Mouse (Mus musculus) midbrain, embryonic 14.5 days (tissue): Measurements from ENCODE around the gene Vmn1r54. TPM values are rescaled to one million over a fixed set of nuclear protein-coding genes. Genes with fewer than 3 reads are reported as not detected.

ENCODE experiments used
- ATAC-seq: fragments of 200-750 bp; cut with Nextera tagmentation; 2 replicates; pipeline ENCODE4 v1.8.0; 2017; ENCODE audit warnings: moderate number of reproducible peaks, moderate library complexity; ENCODE audit not compliant: low FRiP score, low TSS enrichment
- DNase-seq: peaks from one replicate; pipeline ENCODE4 v3.0.0-alpha.2; 2015
- H3K27ac ChIP-seq: fragments of 300-500 bp; sonication (generic); replicated peaks from 2 replicates; pipeline ENCODE4 v1.5.1; 2014; ENCODE audit warnings: mild to moderate bottlenecking, low read depth, low read length, moderate library complexity
- H3K27me3 ChIP-seq: fragments of 300-500 bp; sonication (generic); 2 replicates; pipeline ENCODE4 v1.6.1; 2014; ENCODE audit warnings: low read length, control low read depth, mixed read lengths; ENCODE audit not compliant: control insufficient read depth, insufficient read depth
- H3K36me3 ChIP-seq: fragments of 300-500 bp; sonication (generic); 2 replicates; pipeline ENCODE4 v1.6.1; 2014; ENCODE audit warnings: low read length, control low read depth; ENCODE audit not compliant: control insufficient read depth, insufficient read depth
- H3K4me1 ChIP-seq: fragments of 300-500 bp; sonication (generic); 2 replicates; pipeline ENCODE4 v1.6.1; 2014; ENCODE audit warnings: mild to moderate bottlenecking, antibody characterized with exemption, low read length, control low read depth; ENCODE audit not compliant: control insufficient read depth, insufficient read depth
- H3K4me2 ChIP-seq: fragments of 300-500 bp; sonication (generic); 2 replicates; pipeline ENCODE4 v1.6.1; 2014; ENCODE audit warnings: mild to moderate bottlenecking, low read length, moderate library complexity
- H3K4me3 ChIP-seq: fragments of 300-500 bp; sonication (generic); replicated peaks from 2 replicates; pipeline ENCODE4 v1.5.1; 2014; ENCODE audit warnings: low read depth, low read length
- H3K9ac ChIP-seq: fragments of 300-500 bp; sonication (generic); replicated peaks from 2 replicates; pipeline ENCODE4 v1.6.1; 2014; ENCODE audit warnings: mild to moderate bottlenecking, low read length, moderate library complexity
- H3K9me3 ChIP-seq: fragments of 300-500 bp; sonication (generic); 2 replicates; pipeline ENCODE4 v1.6.1; 2016; ENCODE audit warnings: low read length, control low read depth, mixed read lengths; ENCODE audit not compliant: control insufficient read depth
- WGBS: fragments of 180-500 bp; shearing (Covaris S2); extraction: QIAGEN DNeasy Blood & Tissue Kit; methylation state at CpG from one replicate; pipeline ENCODE4 v1.1.7; 2014; 5-methylcytosine and 5-hydroxymethylcytosine counted together
- polyA plus RNA-seq: library from polyadenylated mRNA; unstranded; fragments of >200 nt; fragmentation: Nextera tagmentation; extraction: Ambion mirVana; gene quantifications from 2 replicates; pipeline ENCODE4 v1.2.1, GENCODE M21; 2014

Vmn1r54 gene
- polyA plus RNA-seq, 1 experiment from 2014 or later, result not detected

GRCm38 (mm10) chr6:90308839-90309778 is 63.0 kb downstream of the Vmn1r54 start:
- 88% methylated on average over 87 of the region's 87 CpGs for WGBS
- Histone ChIP-seq H3K4me2 (no peak overlapping the region), H3K4me1 (no peaks in the 10 kb centered on the region), H3K9me3 (peaks cover 10% of the 10 kb centered on the region; the same call in 1 of the 2 replicates), H3K27me3 (no peaks in the 10 kb centered on the region), H3K4me3 (no peak overlapping the region), H3K27ac (no peak overlapping the region), H3K36me3 (no peaks in the 10 kb centered on the region), H3K9ac (no peak overlapping the region)
- no peak for DNase-seq
- ATAC-seq, result no peak; the same call in 1 of the 2 replicates

GRCm38 (mm10) chr6:90315961-90316360 is 69.9 kb downstream of the Vmn1r54 start:
- Histone ChIP-seq H3K4me3 (no peak overlapping the region), H3K36me3 (no peaks in the 10 kb centered on the region), H3K9me3 (no peaks in the 10 kb centered on the region), H3K9ac (no peak overlapping the region), H3K4me2 (no peak overlapping the region), H3K27me3 (no peaks in the 10 kb centered on the region), H3K27ac (no peak overlapping the region), H3K4me1 (no peaks in the 10 kb centered on the region)
- 90% methylated on average over 5 of the region's 5 CpGs for WGBS
- DNase-seq (no peak), ATAC-seq (no peak)

- Histone ChIP-seq H3K9ac (no peak overlapping the region), H3K4me3 (no peak overlapping the region), H3K4me2 (no peak overlapping the region), H3K36me3 (no peaks in the 10 kb centered on the region), H3K4me1 (no peaks in the 10 kb centered on the region), H3K27ac (no peak overlapping the region), H3K9me3 (no peaks in the 10 kb centered on the region), H3K27me3 (no peaks in the 10 kb centered on the region)
- 75% methylated on average over 2 of the region's 2 CpGs for WGBS
- DNase-seq (no peak), ATAC-seq (no peak)
Measured at GRCm38 (mm10) chr6:90317510-90318258, 71.6 kb downstream of the Vmn1r54 start.

GRCm38 (mm10) chr6:90319019-90319418 is 72.9 kb downstream of the Vmn1r54 start:
- no peak for ATAC-seq
- Histone ChIP-seq H3K36me3 (no peaks in the 10 kb centered on the region), H3K4me1 (no peaks in the 10 kb centered on the region), H3K27ac (no peak overlapping the region), H3K9ac (no peak overlapping the region), H3K4me2 (no peak overlapping the region), H3K9me3 (no peaks in the 10 kb centered on the region), H3K27me3 (no peaks in the 10 kb centered on the region), H3K4me3 (no peak overlapping the region)
- WGBS, result 91% methylated on average over 2 of the region's 2 CpGs
- no peak for DNase-seq

GRCm38 (mm10) chr6:90319475-90320191 is 73.5 kb downstream of the Vmn1r54 start:
- H3K27me3 ChIP-seq, result no peaks in the 10 kb centered on the region
- no peak overlapping the region for H3K27ac ChIP-seq
- H3K4me3 ChIP-seq, result no peak overlapping the region
- H3K36me3 ChIP-seq, result no peaks in the 10 kb centered on the region
- H3K9ac ChIP-seq, result no peak overlapping the region
- DNase-seq (no peak), ATAC-seq (no peak)
- H3K4me1 ChIP-seq, result no peaks in the 10 kb centered on the region
- WGBS, result 85% methylated on average over 7 of the region's 7 CpGs
- H3K9me3 ChIP-seq, result no peaks in the 10 kb centered on the region
- no peak overlapping the region for H3K4me2 ChIP-seq

GRCm38 (mm10) chr6:90320429-90320828 is 74.3 kb downstream of the Vmn1r54 start:
- no peak overlapping the region for H3K4me2 ChIP-seq
- no peaks in the 10 kb centered on the region for H3K9me3 ChIP-seq
- H3K4me3 ChIP-seq, result no peak overlapping the region
- H3K36me3 ChIP-seq, result no peaks in the 10 kb centered on the region
- no peak overlapping the region for H3K27ac ChIP-seq
- H3K27me3 ChIP-seq, result no peaks in the 10 kb centered on the region
- H3K4me1 ChIP-seq, result no peaks in the 10 kb centered on the region
- DNase-seq (no peak), ATAC-seq (no peak)
- WGBS, result 86% methylated on average over 5 of the region's 5 CpGs
- no peak overlapping the region for H3K9ac ChIP-seq

Other genes starting within 250 kb of the Vmn1r54 start
- gene Vmn1r47, start 230.2 kb upstream of the Vmn1r54 start, polyA plus RNA-seq, result not detected in 2 replicates
- gene Vmn1r48, start 209.5 kb upstream of the Vmn1r54 start, polyA plus RNA-seq, result not detected in 2 replicates
- gene Vmn1r49, start 167.8 kb upstream of the Vmn1r54 start, polyA plus RNA-seq, result not detected in 2 replicates
- not detected in 2 replicates for gene Vmn1r50, start 144.9 kb upstream of the Vmn1r54 start, polyA plus RNA-seq
- 0.07 TPM in 1 of 2 replicates, not detected in the other for gene Vmn1r51, start 123.7 kb upstream of the Vmn1r54 start, polyA plus RNA-seq
- gene Vmn1r52, start 71.5 kb upstream of the Vmn1r54 start, polyA plus RNA-seq, result 0.09 TPM in 1 of 2 replicates, not detected in the other
- not detected in 2 replicates for gene V1ra8, start 43.5 kb upstream of the Vmn1r54 start, polyA plus RNA-seq
- not detected in 2 replicates for gene Vmn1r53, start 21.9 kb upstream of the Vmn1r54 start, polyA plus RNA-seq
- not detected in 2 replicates for gene BC048671, start 54.9 kb downstream of the Vmn1r54 start, polyA plus RNA-seq
- gene Chst13, start 78.9 kb downstream of the Vmn1r54 start, polyA plus RNA-seq, result 0.22 TPM in 1 of 2 replicates, not detected in the other
- not detected in 2 replicates for gene Uroc1, start 87.0 kb downstream of the Vmn1r54 start, polyA plus RNA-seq
- gene Zxdc, start 123.2 kb downstream of the Vmn1r54 start, polyA plus RNA-seq, result 15.3 and 16.2 TPM in 2 replicates
- 7.2 and 11.1 TPM in 2 replicates for gene Cfap100, start 182.5 kb downstream of the Vmn1r54 start, polyA plus RNA-seq
- gene Klf15, start 216.3 kb downstream of the Vmn1r54 start, polyA plus RNA-seq, result 13.9 and 14.2 TPM in 2 replicates
- gene Aldh1l1, start 240.1 kb downstream of the Vmn1r54 start, polyA plus RNA-seq, result 44.5 and 51.9 TPM in 2 replicates